Mouse (Mus musculus) heart, adult 2 months (tissue): ENCODE results near the gene Dnal1.

ENCODE experiments used
- CTCF ChIP-seq: fragments of 200-600 bp; IDR thresholded peaks from 2 replicates; pipeline ENCODE4 v1.8.1; 2022; ENCODE audit warnings: antibody characterized with exemption, mild to moderate bottlenecking, moderate library complexity
- EP300 ChIP-seq: fragments of 200-500 bp; IDR thresholded peaks from 2 replicates; pipeline ENCODE4 v1.6.1; 2011; ENCODE audit warnings: low read depth, low read length, control low read depth; ENCODE audit not compliant: insufficient read depth
- POLR2A ChIP-seq: fragments of 200-500 bp; IDR thresholded peaks from 2 replicates; pipeline ENCODE4 v1.6.1; 2011; ENCODE audit warnings: mild to moderate bottlenecking, low read depth, low read length, control low read depth; ENCODE audit not compliant: insufficient read depth

- TF ChIP-seq CTCF (no peak), POLR2A (no peak), EP300 (no peak)
Measured at GRCm38 (mm10) chr12:84125892-84126291, 11.7 kb downstream of the Dnal1 start.
